Mouse (Mus musculus): ENCODE results near the gene Defb23. TPM values are rescaled to one million over a fixed set of nuclear protein-coding genes. Genes with fewer than 3 reads are reported as not detected.

Defb23 gene
- polyA plus RNA-seq, 1 experiment from 2014 or later = not detected

GRCm38 (mm10) chr2:152443281-152443680 lies 21.1 kb downstream of the Defb23 start:
- ATAC-seq = no peak
- H3K27ac ChIP-seq (ENCODE audit: low read length) = no peak overlapping the region
- no peaks in the 10 kb centered on the region for H3K4me1 ChIP-seq (ENCODE audit: insufficient read depth, low read depth, low read length)
- H3K9ac ChIP-seq (replicated peaks; ENCODE audit: low read depth) = no peak overlapping the region
- H3K36me3 ChIP-seq (ENCODE audit: insufficient read depth, low read length) = no peaks in the 10 kb centered on the region
- no peaks in the 10 kb centered on the region for H3K9me3 ChIP-seq (ENCODE audit: low read length)
- no peak overlapping the region for H3K4me2 ChIP-seq (replicated peaks; ENCODE audit: low read depth, low read length)
- WGBS = 69% methylated on average over 8 of the region's 8 CpGs
- no peak for DNase-seq (ENCODE audit: low spot score)
- H3K27me3 ChIP-seq (replicated peaks; ENCODE audit: insufficient read depth, low read length) = no peaks in the 10 kb centered on the region
- no peak for TF ChIP-seq CTCF (IDR thresholded peaks at IDR 0.05)
- TF ChIP-seq EP300 (IDR thresholded peaks at IDR 0.05) = no peak
- H3K4me3 ChIP-seq (ENCODE audit: low read depth, low read length) = no peak overlapping the region

GRCm38 (mm10) chr2:152442322-152442721 lies 22.1 kb downstream of the Defb23 start:
- Histone ChIP-seq H3K4me3 (ENCODE audit: low read depth, low read length) (no peak overlapping the region), H3K27me3 (replicated peaks; ENCODE audit: insufficient read depth, low read length) (no peaks in the 10 kb centered on the region), H3K27ac (ENCODE audit: low read length) (no peak overlapping the region), H3K9ac (replicated peaks; ENCODE audit: low read depth) (no peak overlapping the region), H3K36me3 (ENCODE audit: insufficient read depth, low read length) (no peaks in the 10 kb centered on the region), H3K4me1 (ENCODE audit: insufficient read depth, low read depth, low read length) (peaks cover 1% of the 10 kb centered on the region; the same call in 1 of the 2 replicates), H3K9me3 (ENCODE audit: low read length) (no peaks in the 10 kb centered on the region), H3K4me2 (replicated peaks; ENCODE audit: low read depth, low read length) (no peak overlapping the region)
- WGBS = 74% methylated on average over 4 of the region's 4 CpGs
- ATAC-seq = no peak
- DNase-seq (ENCODE audit: low spot score) = no peak
- TF ChIP-seq EP300 (IDR thresholded peaks at IDR 0.05) = no peak
- TF ChIP-seq CTCF (IDR thresholded peaks at IDR 0.05) = no peak

GRCm38 (mm10) chr2:152439833-152440232 lies 24.6 kb downstream of the Defb23 start:
- Histone ChIP-seq H3K4me3 (ENCODE audit: low read depth, low read length) (no peak overlapping the region), H3K9me3 (ENCODE audit: low read length) (no peaks in the 10 kb centered on the region), H3K4me1 (ENCODE audit: insufficient read depth, low read depth, low read length) (peaks cover 4% of the 10 kb centered on the region; the same call in 1 of the 2 replicates), H3K27me3 (replicated peaks; ENCODE audit: insufficient read depth, low read length) (no peaks in the 10 kb centered on the region), H3K9ac (replicated peaks; ENCODE audit: low read depth) (no peak overlapping the region), H3K36me3 (ENCODE audit: insufficient read depth, low read length) (no peaks in the 10 kb centered on the region), H3K4me2 (replicated peaks; ENCODE audit: low read depth, low read length) (no peak overlapping the region), H3K27ac (ENCODE audit: low read length) (no peak overlapping the region)
- TF ChIP-seq EP300 (IDR thresholded peaks at IDR 0.05) (no peak), CTCF (IDR thresholded peaks at IDR 0.05) (no peak)
- WGBS = 49% methylated on average over 2 of the region's 2 CpGs
- no peak for DNase-seq (ENCODE audit: low spot score)
- ATAC-seq = no peak

GRCm38 (mm10) chr2:152438963-152439362 lies 25.5 kb downstream of the Defb23 start:
- Histone ChIP-seq H3K27ac (ENCODE audit: low read length) (no peak overlapping the region), H3K4me2 (replicated peaks; ENCODE audit: low read depth, low read length) (no peak overlapping the region), H3K27me3 (replicated peaks; ENCODE audit: insufficient read depth, low read length) (no peaks in the 10 kb centered on the region), H3K9me3 (ENCODE audit: low read length) (no peaks in the 10 kb centered on the region), H3K9ac (replicated peaks; ENCODE audit: low read depth) (no peak overlapping the region), H3K36me3 (ENCODE audit: insufficient read depth, low read length) (no peaks in the 10 kb centered on the region), H3K4me1 (ENCODE audit: insufficient read depth, low read depth, low read length) (peaks cover 4% of the 10 kb centered on the region; the same call in 1 of the 2 replicates), H3K4me3 (ENCODE audit: low read depth, low read length) (no peak overlapping the region)
- no peak for DNase-seq (ENCODE audit: low spot score)
- TF ChIP-seq EP300 (IDR thresholded peaks at IDR 0.05) (no peak), CTCF (IDR thresholded peaks at IDR 0.05) (peak; percentile 50)
- no peak for ATAC-seq
- 59% methylated on average over 1 of the region's 1 CpGs for WGBS

GRCm38 (mm10) chr2:152436983-152437860 lies 27.2 kb downstream of the Defb23 start:
- no peak for TF ChIP-seq EP300 (IDR thresholded peaks at IDR 0.05)
- peak; percentile 97 for TF ChIP-seq CTCF (IDR thresholded peaks at IDR 0.05)
- no peaks in the 10 kb centered on the region for H3K36me3 ChIP-seq (ENCODE audit: insufficient read depth, low read length)
- no peaks in the 10 kb centered on the region for H3K9me3 ChIP-seq (ENCODE audit: low read length)
- H3K4me2 ChIP-seq (replicated peaks; ENCODE audit: low read depth, low read length) = peak overlapping the region; percentile 50
- no peaks in the 10 kb centered on the region for H3K27me3 ChIP-seq (replicated peaks; ENCODE audit: insufficient read depth, low read length)
- ATAC-seq = peak; percentile 94
- H3K4me3 ChIP-seq (ENCODE audit: low read depth, low read length) = peak overlapping the region; percentile 6; the same call in 1 of the 2 replicates
- WGBS = 4% methylated on average over 23 of the region's 23 CpGs
- peak; percentile 90 for DNase-seq (ENCODE audit: low spot score)
- no peak overlapping the region for H3K27ac ChIP-seq (ENCODE audit: low read length)
- peaks cover 4% of the 10 kb centered on the region; the same call in 1 of the 2 replicates for H3K4me1 ChIP-seq (ENCODE audit: insufficient read depth, low read depth, low read length)
- no peak overlapping the region for H3K9ac ChIP-seq (replicated peaks; ENCODE audit: low read depth)

- DNase-seq (ENCODE audit: low spot score) (no peak), ATAC-seq (no peak)
- Histone ChIP-seq H3K9me3 (ENCODE audit: low read length) (no peaks in the 10 kb centered on the region), H3K9ac (replicated peaks; ENCODE audit: low read depth) (no peak overlapping the region), H3K4me1 (ENCODE audit: insufficient read depth, low read depth, low read length) (peaks cover 4% of the 10 kb centered on the region; the same call in 1 of the 2 replicates), H3K4me3 (ENCODE audit: low read depth, low read length) (no peak overlapping the region), H3K27me3 (replicated peaks; ENCODE audit: insufficient read depth, low read length) (no peaks in the 10 kb centered on the region), H3K36me3 (ENCODE audit: insufficient read depth, low read length) (no peaks in the 10 kb centered on the region), H3K27ac (ENCODE audit: low read length) (no peak overlapping the region), H3K4me2 (replicated peaks; ENCODE audit: low read depth, low read length) (no peak overlapping the region)
- WGBS = 83% methylated on average over 7 of the region's 7 CpGs
- TF ChIP-seq CTCF (IDR thresholded peaks at IDR 0.05) (no peak), EP300 (IDR thresholded peaks at IDR 0.05) (no peak)
Measured at GRCm38 (mm10) chr2:152436405-152436901, 28.0 kb downstream of the Defb23 start.

Data from lung, postnatal 0 days (tissue).